Mouse (Mus musculus): ENCODE measurements around the gene Kif2a. TPM values are rescaled to one million over a fixed set of nuclear protein-coding genes. Genes with fewer than 3 reads are reported as not detected.

Gene Kif2a
- polyA plus RNA-seq, 1 experiment from 2014 or later, result 20.6 TPM

GRCm38 (mm10) chr13:107034028-107034920 lies 12.3 kb upstream of the Kif2a start:
- Histone ChIP-seq H3K4me2 (no peak overlapping the region), H3K4me3 (ENCODE audit: low read depth, low read length) (no peak overlapping the region), H3K27ac (ENCODE audit: low read depth, low read length) (no peak overlapping the region), H3K36me3 (ENCODE audit: control insufficient read depth, insufficient read depth, low read length) (no peaks in the 10 kb centered on the region), H3K27me3 (ENCODE audit: control insufficient read depth, insufficient read depth, low read length) (no peaks in the 10 kb centered on the region), H3K4me1 (ENCODE audit: control insufficient read depth, insufficient read depth, low read length) (peaks cover 12% of the 10 kb centered on the region), H3K9me3 (replicated peaks; ENCODE audit: control insufficient read depth, low read length) (no peaks in the 10 kb centered on the region), H3K9ac (ENCODE audit: low read depth, low read length) (no peak overlapping the region)
- WGBS (ENCODE audit: insufficient replicate concordance), result 43% methylated on average over 1 of the region's 1 CpGs
- 0 out of 2 replicates have a peak, but pooled peaks have one; percentile 35 for ATAC-seq (replicated peaks; ENCODE audit: insufficient number of reproducible peaks, low FRiP score, low TSS enrichment)

DNA sequence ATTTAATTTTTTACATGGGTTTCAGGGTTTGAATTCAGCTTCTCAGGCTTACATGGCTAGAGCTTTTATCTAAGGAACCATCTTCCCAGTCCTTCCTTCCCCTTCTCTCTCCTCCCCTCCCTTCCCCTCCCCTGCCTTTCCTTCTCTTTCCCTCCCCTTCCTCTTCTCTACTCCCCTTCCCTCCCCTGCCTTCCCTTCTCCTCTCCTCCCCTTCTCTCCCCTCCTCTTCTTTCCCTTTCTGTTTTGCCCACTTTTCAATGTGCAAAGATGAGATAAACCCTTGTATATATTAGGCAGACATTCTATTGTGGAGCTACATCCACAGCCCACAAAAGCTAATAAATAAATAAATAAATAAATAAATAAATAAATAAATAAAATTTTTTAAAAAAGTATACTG lies 9.3 kb upstream of the Kif2a start:
- Histone ChIP-seq H3K9me3 (replicated peaks; ENCODE audit: control insufficient read depth, low read length) (no peaks in the 10 kb centered on the region), H3K36me3 (ENCODE audit: control insufficient read depth, insufficient read depth, low read length) (no peaks in the 10 kb centered on the region), H3K4me3 (ENCODE audit: low read depth, low read length) (no peak overlapping the region), H3K9ac (ENCODE audit: low read depth, low read length) (no peak overlapping the region), H3K27me3 (ENCODE audit: control insufficient read depth, insufficient read depth, low read length) (no peaks in the 10 kb centered on the region), H3K4me2 (no peak overlapping the region), H3K4me1 (ENCODE audit: control insufficient read depth, insufficient read depth, low read length) (peaks cover 9% of the 10 kb centered on the region), H3K27ac (ENCODE audit: low read depth, low read length) (no peak overlapping the region)
- ATAC-seq (replicated peaks; ENCODE audit: insufficient number of reproducible peaks, low FRiP score, low TSS enrichment), result no peak

DNA sequence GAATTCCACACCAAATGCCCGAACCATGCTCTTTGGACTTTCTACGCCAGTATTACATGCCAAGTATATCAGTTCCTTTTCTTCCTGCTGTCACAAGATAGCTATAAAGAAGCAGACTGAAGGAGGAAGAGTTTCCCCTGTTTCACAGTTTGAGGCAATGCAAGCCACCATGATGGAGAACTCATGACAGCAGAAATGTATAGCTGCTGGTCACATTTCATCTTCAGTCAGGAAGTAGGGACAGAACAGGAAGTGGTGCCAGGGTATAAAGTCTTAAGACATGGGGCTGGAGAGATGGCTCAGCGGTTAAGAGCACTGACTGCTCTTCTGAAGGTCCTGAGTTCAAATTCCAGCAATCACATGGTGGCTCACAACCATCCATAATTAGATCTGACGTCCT lies 5.3 kb upstream of the Kif2a start:
- Histone ChIP-seq H3K36me3 (ENCODE audit: control insufficient read depth, insufficient read depth, low read length) (no peaks in the 10 kb centered on the region), H3K4me1 (ENCODE audit: control insufficient read depth, insufficient read depth, low read length) (0 out of 2 replicates have a peak, but pooled peaks cover 2% of the 10 kb centered on the region), H3K9ac (ENCODE audit: low read depth, low read length) (no peak overlapping the region), H3K4me2 (no peak overlapping the region), H3K27me3 (ENCODE audit: control insufficient read depth, insufficient read depth, low read length) (no peaks in the 10 kb centered on the region), H3K9me3 (replicated peaks; ENCODE audit: control insufficient read depth, low read length) (no peaks in the 10 kb centered on the region), H3K27ac (ENCODE audit: low read depth, low read length) (no peak overlapping the region), H3K4me3 (ENCODE audit: low read depth, low read length) (no peak overlapping the region)
- no peak for ATAC-seq (replicated peaks; ENCODE audit: insufficient number of reproducible peaks, low FRiP score, low TSS enrichment)
- 80% methylated on average over 4 of the region's 4 CpGs for WGBS (ENCODE audit: insufficient replicate concordance)

- Histone ChIP-seq H3K4me1 (ENCODE audit: control insufficient read depth, insufficient read depth, low read length) (peaks cover 4% of the 10 kb centered on the region; the same call in 1 of the 2 replicates), H3K9me3 (replicated peaks; ENCODE audit: control insufficient read depth, low read length) (no peaks in the 10 kb centered on the region), H3K27ac (ENCODE audit: low read depth, low read length) (no peak overlapping the region), H3K4me3 (ENCODE audit: low read depth, low read length) (no peak overlapping the region), H3K9ac (ENCODE audit: low read depth, low read length) (no peak overlapping the region), H3K36me3 (ENCODE audit: control insufficient read depth, insufficient read depth, low read length) (no peaks in the 10 kb centered on the region), H3K4me2 (no peak overlapping the region), H3K27me3 (ENCODE audit: control insufficient read depth, insufficient read depth, low read length) (no peaks in the 10 kb centered on the region)
- WGBS (ENCODE audit: insufficient replicate concordance), result 67% methylated on average over 3 of the region's 3 CpGs
- no peak for ATAC-seq (replicated peaks; ENCODE audit: insufficient number of reproducible peaks, low FRiP score, low TSS enrichment)
These were observed 3.7 kb upstream of the Kif2a start for GRCm38 (mm10) chr13:107025663-107026062.

DNA sequence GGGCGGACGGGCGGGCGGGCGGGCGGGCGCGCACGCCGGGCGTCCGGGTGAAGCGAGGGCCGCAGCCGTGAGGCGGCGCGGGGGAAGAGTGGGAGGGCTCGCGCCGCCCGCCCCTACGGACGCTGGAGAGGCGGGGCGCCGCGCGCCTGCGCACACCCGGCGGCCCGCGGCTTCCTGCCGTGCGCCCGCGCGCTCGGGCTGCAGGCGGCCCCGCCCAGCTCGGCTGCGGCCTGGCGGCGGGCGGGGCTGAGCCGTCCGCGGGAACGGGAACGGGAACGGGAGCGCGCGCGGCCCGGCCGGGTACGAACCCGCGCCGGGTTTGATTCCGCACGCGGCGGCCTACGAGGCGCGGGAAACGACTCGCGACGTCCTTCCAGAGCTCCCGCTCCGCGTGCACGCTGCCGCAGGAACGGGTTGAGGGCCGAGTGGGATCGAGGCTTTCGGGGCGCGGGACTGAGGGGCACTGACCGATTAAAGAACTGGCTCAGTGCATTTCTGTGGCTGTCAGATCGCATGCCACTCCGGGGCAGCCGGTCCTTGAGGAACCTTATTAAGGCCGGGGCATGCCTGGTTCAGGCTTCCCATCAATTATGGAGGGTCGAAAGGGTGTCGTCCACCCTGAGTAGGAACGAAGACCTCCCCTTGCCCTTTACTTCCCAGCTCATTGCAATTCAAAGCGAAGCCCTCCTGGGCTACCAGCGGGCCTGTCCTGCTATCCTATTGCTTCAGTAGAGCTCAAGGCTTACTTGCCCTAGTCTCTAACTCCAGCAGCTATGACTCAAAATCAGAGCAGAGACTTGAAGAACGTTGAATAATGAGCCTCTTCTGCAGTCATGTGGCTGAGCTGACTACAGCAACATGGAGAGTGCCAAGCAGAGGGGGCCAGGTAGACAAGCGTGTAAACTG lies 593 bp upstream of the Kif2a start:
- no peaks in the 10 kb centered on the region for H3K27me3 ChIP-seq (ENCODE audit: control insufficient read depth, insufficient read depth, low read length)
- H3K4me1 ChIP-seq (ENCODE audit: control insufficient read depth, insufficient read depth, low read length), result peaks cover 4% of the 10 kb centered on the region; the same call in 1 of the 2 replicates
- ATAC-seq (replicated peaks; ENCODE audit: insufficient number of reproducible peaks, low FRiP score, low TSS enrichment), result peak; percentile 96
- H3K9ac ChIP-seq (ENCODE audit: low read depth, low read length), result peak overlapping the region; percentile 91
- 1% methylated on average over 56 of the region's 97 CpGs for WGBS (ENCODE audit: insufficient replicate concordance)
- H3K4me2 ChIP-seq, result peak overlapping the region; percentile 90
- no peaks in the 10 kb centered on the region for H3K36me3 ChIP-seq (ENCODE audit: control insufficient read depth, insufficient read depth, low read length)
- no peaks in the 10 kb centered on the region for H3K9me3 ChIP-seq (replicated peaks; ENCODE audit: control insufficient read depth, low read length)
- H3K27ac ChIP-seq (ENCODE audit: low read depth, low read length), result peak overlapping the region; percentile 93
- peak overlapping the region; percentile 96 for H3K4me3 ChIP-seq (ENCODE audit: low read depth, low read length)

DNA sequence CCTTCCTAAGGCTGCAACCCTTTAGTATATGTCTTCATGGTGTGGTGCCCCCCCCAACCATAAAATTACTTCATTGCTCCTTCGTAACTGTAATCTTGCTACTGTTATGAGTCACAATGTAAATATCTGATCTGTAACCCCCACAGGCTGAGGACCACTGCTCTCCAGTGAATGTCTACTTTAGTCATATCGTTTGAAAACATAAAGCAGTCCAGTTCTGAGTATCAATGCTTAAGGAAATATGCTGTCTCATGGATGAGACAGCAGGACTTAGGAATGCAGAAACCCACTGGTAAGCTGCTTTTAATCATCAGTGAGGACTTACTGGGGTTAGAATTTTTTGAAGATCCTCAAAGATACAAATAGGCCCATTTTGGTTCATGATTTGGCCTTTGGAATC lies 2.5 kb downstream of the Kif2a start:
- WGBS (ENCODE audit: insufficient replicate concordance), result 60% methylated on average over 2 of the region's 2 CpGs
- Histone ChIP-seq H3K9ac (ENCODE audit: low read depth, low read length) (no peak overlapping the region), H3K27me3 (ENCODE audit: control insufficient read depth, insufficient read depth, low read length) (no peaks in the 10 kb centered on the region), H3K4me2 (peak overlapping the region; percentile 33; the same call in 1 of the 2 replicates), H3K4me1 (ENCODE audit: control insufficient read depth, insufficient read depth, low read length) (peaks cover 6% of the 10 kb centered on the region; the same call in 1 of the 2 replicates), H3K36me3 (ENCODE audit: control insufficient read depth, insufficient read depth, low read length) (no peaks in the 10 kb centered on the region), H3K27ac (ENCODE audit: low read depth, low read length) (no peak overlapping the region; the same call in 1 of the 2 replicates), H3K9me3 (replicated peaks; ENCODE audit: control insufficient read depth, low read length) (no peaks in the 10 kb centered on the region), H3K4me3 (ENCODE audit: low read depth, low read length) (no peak overlapping the region)
- ATAC-seq (replicated peaks; ENCODE audit: insufficient number of reproducible peaks, low FRiP score, low TSS enrichment), result no peak

- no peak overlapping the region for H3K4me2 ChIP-seq
- no peak overlapping the region for H3K27ac ChIP-seq (ENCODE audit: low read depth, low read length)
- H3K27me3 ChIP-seq (ENCODE audit: control insufficient read depth, insufficient read depth, low read length), result no peaks in the 10 kb centered on the region
- no peaks in the 10 kb centered on the region for H3K36me3 ChIP-seq (ENCODE audit: control insufficient read depth, insufficient read depth, low read length)
- H3K9me3 ChIP-seq (replicated peaks; ENCODE audit: control insufficient read depth, low read length), result no peaks in the 10 kb centered on the region
- WGBS (ENCODE audit: insufficient replicate concordance), result 64% methylated on average over 2 of the region's 2 CpGs
- no peak overlapping the region for H3K4me3 ChIP-seq (ENCODE audit: low read depth, low read length)
- no peak for ATAC-seq (replicated peaks; ENCODE audit: insufficient number of reproducible peaks, low FRiP score, low TSS enrichment)
- H3K4me1 ChIP-seq (ENCODE audit: control insufficient read depth, insufficient read depth, low read length), result peaks cover 13% of the 10 kb centered on the region
- no peak overlapping the region for H3K9ac ChIP-seq (ENCODE audit: low read depth, low read length)
These were observed 8.0 kb downstream of the Kif2a start for GRCm38 (mm10) chr13:107013926-107014325.

- Histone ChIP-seq H3K4me3 (ENCODE audit: low read depth, low read length) (no peak overlapping the region), H3K4me1 (ENCODE audit: control insufficient read depth, insufficient read depth, low read length) (peaks cover 17% of the 10 kb centered on the region), H3K27ac (ENCODE audit: low read depth, low read length) (no peak overlapping the region), H3K4me2 (no peak overlapping the region), H3K9ac (ENCODE audit: low read depth, low read length) (no peak overlapping the region), H3K36me3 (ENCODE audit: control insufficient read depth, insufficient read depth, low read length) (no peaks in the 10 kb centered on the region), H3K27me3 (ENCODE audit: control insufficient read depth, insufficient read depth, low read length) (no peaks in the 10 kb centered on the region), H3K9me3 (replicated peaks; ENCODE audit: control insufficient read depth, low read length) (no peaks in the 10 kb centered on the region)
- 71% methylated on average over 2 of the region's 2 CpGs for WGBS (ENCODE audit: insufficient replicate concordance)
- no peak for ATAC-seq (replicated peaks; ENCODE audit: insufficient number of reproducible peaks, low FRiP score, low TSS enrichment)
These were observed 10.3 kb downstream of the Kif2a start for GRCm38 (mm10) chr13:107011618-107012017.
